Mouse (Mus musculus) ES-E14 (cell line): ENCODE results near the gene Rc3h1.

Experiments
- CHD2 ChIP-seq: IDR thresholded peaks from 2 replicates; pipeline ENCODE4 v1.6.1; 2014; ENCODE audit warnings: mild to moderate bottlenecking, low read depth, low read length, inconsistent platforms
- HCFC1 ChIP-seq: IDR thresholded peaks from 2 replicates; pipeline ENCODE4 v1.6.1; 2012; ENCODE audit warnings: low read length, inconsistent platforms, borderline replicate concordance; ENCODE audit not compliant: insufficient read depth

GRCm38 (mm10) chr1:161008038-161008437 lies 101.8 kb downstream of the Rc3h1 start:
- TF ChIP-seq CHD2 (no peak), HCFC1 (no peak)
